Mouse (Mus musculus): ENCODE measurements around the gene Wnk4.

- TF ChIP-seq GATA1 (IDR thresholded peaks at IDR 0.05; ENCODE audit: borderline replicate concordance, low read length), result no peak
- TF ChIP-seq FLI1 (IDR thresholded peaks at IDR 0.05; ENCODE audit: low read length), result no peak
These were observed 30.3 kb upstream of the Wnk4 start for GRCm38 (mm10) chr11:101230061-101230511.
